Mouse (Mus musculus) lung, embryonic 14.5 days (tissue): Measurements from ENCODE around the gene Gpr146. TPM values are rescaled to one million over a fixed set of nuclear protein-coding genes. Genes with fewer than 3 reads are reported as not detected.

Source experiments
- ATAC-seq: fragments of 200-750 bp; cut with Nextera tagmentation; 2 replicates; pipeline ENCODE4 v1.8.0; 2017; ENCODE audit warnings: mild to moderate bottlenecking, moderate TSS enrichment, moderate library complexity; ENCODE audit not compliant: insufficient read depth
- DNase-seq: peaks from one replicate; pipeline ENCODE4 v3.0.0-alpha.2; 2015
- H3K27ac ChIP-seq: fragments of 300-500 bp; sonication (generic); 2 replicates; pipeline ENCODE4 v1.5.1; 2014; ENCODE audit warnings: low read depth, mild to moderate bottlenecking, moderate library complexity
- H3K27me3 ChIP-seq: fragments of 300-500 bp; sonication (generic); 2 replicates; pipeline ENCODE4 v1.6.1; 2014; ENCODE audit warnings: low read length, control low read depth; ENCODE audit not compliant: insufficient read depth
- H3K36me3 ChIP-seq: fragments of 300-500 bp; sonication (generic); 2 replicates; pipeline ENCODE4 v1.6.1; 2014; ENCODE audit warnings: control low read depth; ENCODE audit not compliant: insufficient read depth
- H3K4me1 ChIP-seq: fragments of 300-500 bp; sonication (generic); 2 replicates; pipeline ENCODE4 v1.6.1; 2014; ENCODE audit warnings: antibody characterized with exemption, control low read depth; ENCODE audit not compliant: insufficient read depth
- H3K4me2 ChIP-seq: fragments of 300-500 bp; sonication (generic); 2 replicates; pipeline ENCODE4 v1.6.1; 2014; ENCODE audit warnings: mild to moderate bottlenecking
- H3K4me3 ChIP-seq: fragments of 300-500 bp; sonication (generic); 2 replicates; pipeline ENCODE4 v1.5.1; 2014; ENCODE audit warnings: low read depth, low read length
- H3K9ac ChIP-seq: fragments of 300-500 bp; sonication (generic); 2 replicates; pipeline ENCODE4 v1.6.1; 2014
- H3K9me3 ChIP-seq: fragments of 300-500 bp; sonication (generic); 2 replicates; pipeline ENCODE4 v1.6.1; 2016; ENCODE audit warnings: low read depth, low read length, control low read depth
- CTCF ChIP-seq: IDR thresholded peaks from 2 replicates; pipeline ENCODE4 v1.5.1; 2016; ENCODE audit warnings: antibody characterized with exemption, low read depth
- WGBS: fragments of 180-500 bp; shearing (Covaris S2); extraction: QIAGEN DNeasy Blood & Tissue Kit; methylation state at CpG from one replicate; pipeline ENCODE4 v1.1.7; 2014; 5-methylcytosine and 5-hydroxymethylcytosine counted together
- polyA plus RNA-seq: library from polyadenylated mRNA; unstranded; fragments of >200 nt; fragmentation: Nextera tagmentation; extraction: Ambion mirVana; gene quantifications from 2 replicates; pipeline ENCODE4 v1.2.1, GENCODE M21; 2014

Gene Gpr146
- polyA plus RNA-seq, 1 experiment from 2014 or later, result 4.3 TPM

GRCm38 (mm10) chr5:139393197-139393588 lies 15.7 kb downstream of the Gpr146 start:
- H3K4me1 ChIP-seq, result peaks cover 15% of the 10 kb centered on the region
- no peak for DNase-seq

GRCm38 (mm10) chr5:139394399-139394798 lies 16.9 kb downstream of the Gpr146 start:
- Histone ChIP-seq H3K4me3 (no peak overlapping the region), H3K27me3 (no peaks in the 10 kb centered on the region), H3K4me1 (peaks cover 8% of the 10 kb centered on the region), H3K9ac (no peak overlapping the region), H3K36me3 (peaks cover 4% of the 10 kb centered on the region; the same call in 1 of the 2 replicates), H3K9me3 (no peaks in the 10 kb centered on the region), H3K4me2 (no peak overlapping the region), H3K27ac (no peak overlapping the region)
- 70% methylated on average over 7 of the region's 7 CpGs for WGBS
- DNase-seq (no peak), ATAC-seq (no peak)
- TF ChIP-seq CTCF, result no peak

More at GRCm38 (mm10) chr5:139393197-139393588, 15.7 kb downstream of the Gpr146 start:
- no peak for ATAC-seq
- TF ChIP-seq CTCF, result no peak
- peaks cover 4% of the 10 kb centered on the region; the same call in 1 of the 2 replicates for H3K36me3 ChIP-seq
- no peak overlapping the region for H3K4me2 ChIP-seq
- no peaks in the 10 kb centered on the region for H3K27me3 ChIP-seq
- WGBS, result 91% methylated on average over 16 of the region's 16 CpGs
- H3K4me3 ChIP-seq, result no peak overlapping the region
- H3K9me3 ChIP-seq, result no peaks in the 10 kb centered on the region
- H3K27ac ChIP-seq, result no peak overlapping the region
- no peak overlapping the region for H3K9ac ChIP-seq

- no peak for ATAC-seq
- H3K9ac ChIP-seq, result no peak overlapping the region
- no peak overlapping the region for H3K27ac ChIP-seq
- TF ChIP-seq CTCF, result no peak
- H3K4me1 ChIP-seq, result no peaks in the 10 kb centered on the region; the same call in 1 of the 2 replicates
- WGBS, result 83% methylated on average over 4 of the region's 4 CpGs
- DNase-seq, result no peak
- peaks cover 4% of the 10 kb centered on the region; the same call in 1 of the 2 replicates for H3K36me3 ChIP-seq
- no peaks in the 10 kb centered on the region for H3K9me3 ChIP-seq
- H3K4me3 ChIP-seq, result no peak overlapping the region
- no peaks in the 10 kb centered on the region for H3K27me3 ChIP-seq
- H3K4me2 ChIP-seq, result no peak overlapping the region
These were observed 18.0 kb downstream of the Gpr146 start for GRCm38 (mm10) chr5:139395528-139395927.

DNA sequence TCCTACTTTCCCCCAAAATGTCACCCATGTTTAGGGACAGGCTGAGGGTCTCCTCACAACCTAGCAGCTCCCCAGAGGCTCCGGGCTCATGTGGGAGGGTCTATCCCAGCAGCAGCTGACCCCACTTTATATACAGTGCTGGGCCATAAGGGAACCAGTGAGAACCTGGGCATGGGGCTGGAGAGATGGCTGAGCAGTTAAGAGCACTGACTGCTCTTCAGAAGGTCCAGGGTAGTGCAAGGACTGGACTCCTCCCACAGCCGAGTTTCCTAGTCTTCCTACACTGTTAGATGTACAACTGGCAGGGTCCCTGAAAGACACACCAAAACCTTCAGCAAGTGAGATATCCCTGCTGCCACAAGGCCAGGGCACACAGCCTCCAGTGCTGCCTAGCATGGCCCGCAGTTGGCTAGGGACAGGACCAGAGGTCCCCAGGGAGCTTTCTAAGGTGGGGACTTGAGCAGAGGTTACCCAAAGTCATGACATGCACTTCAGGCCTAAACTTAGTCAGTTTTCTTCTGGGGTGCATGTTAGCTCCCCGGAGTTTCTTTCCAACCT lies 19.9 kb downstream of the Gpr146 start:
- H3K27ac ChIP-seq, result no peak overlapping the region
- no peak overlapping the region for H3K9ac ChIP-seq
- no peaks in the 10 kb centered on the region; the same call in 1 of the 2 replicates for H3K4me1 ChIP-seq
- H3K36me3 ChIP-seq, result peaks cover 4% of the 10 kb centered on the region; the same call in 1 of the 2 replicates
- 75% methylated on average over 4 of the region's 4 CpGs for WGBS
- DNase-seq, result no peak
- no peak for TF ChIP-seq CTCF
- no peaks in the 10 kb centered on the region for H3K27me3 ChIP-seq
- H3K4me3 ChIP-seq, result no peak overlapping the region
- peak; percentile 52 for ATAC-seq
- no peak overlapping the region for H3K4me2 ChIP-seq
- no peaks in the 10 kb centered on the region for H3K9me3 ChIP-seq

GRCm38 (mm10) chr5:139397959-139398753 lies 20.7 kb downstream of the Gpr146 start:
- no peak overlapping the region for H3K27ac ChIP-seq
- peak; percentile 90 for TF ChIP-seq CTCF
- H3K27me3 ChIP-seq, result no peaks in the 10 kb centered on the region
- H3K4me2 ChIP-seq, result no peak overlapping the region
- H3K4me3 ChIP-seq, result no peak overlapping the region
- H3K4me1 ChIP-seq, result no peaks in the 10 kb centered on the region; the same call in 1 of the 2 replicates
- DNase-seq (peak; percentile 92), ATAC-seq (peak; percentile 55)
- no peaks in the 10 kb centered on the region for H3K9me3 ChIP-seq
- no peak overlapping the region; the same call in 1 of the 2 replicates for H3K9ac ChIP-seq
- H3K36me3 ChIP-seq, result no peaks in the 10 kb centered on the region
- 30% methylated on average over 5 of the region's 5 CpGs for WGBS

DNA sequence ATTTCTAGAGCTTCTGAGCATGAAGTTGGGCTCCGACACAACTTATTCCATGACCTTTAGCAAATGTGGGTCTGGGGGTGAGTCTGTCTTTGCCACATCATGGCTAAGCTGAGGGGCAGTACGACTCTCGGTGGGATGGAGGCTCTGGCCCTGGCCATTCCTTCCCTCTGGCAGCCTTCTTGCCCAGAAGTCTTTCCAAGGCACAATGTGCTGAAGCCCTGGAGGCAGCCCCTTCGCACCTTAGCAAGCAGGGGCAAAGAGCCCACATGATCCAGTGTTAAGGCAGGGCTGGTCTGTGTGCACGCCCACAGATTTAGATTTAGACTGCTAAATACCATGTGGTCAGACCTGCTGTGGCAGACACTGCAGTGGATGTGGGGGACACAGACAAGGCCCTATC lies 21.3 kb downstream of the Gpr146 start:
- no peaks in the 10 kb centered on the region; the same call in 1 of the 2 replicates for H3K4me1 ChIP-seq
- H3K27me3 ChIP-seq, result no peaks in the 10 kb centered on the region
- H3K4me2 ChIP-seq, result no peak overlapping the region
- 0 out of 2 replicates have a peak, but pooled peaks have one; percentile 9 for ATAC-seq
- no peaks in the 10 kb centered on the region for H3K9me3 ChIP-seq
- WGBS, result 70% methylated on average over 5 of the region's 5 CpGs
- no peak for DNase-seq
- H3K9ac ChIP-seq, result no peak overlapping the region; the same call in 1 of the 2 replicates
- H3K27ac ChIP-seq, result no peak overlapping the region
- H3K36me3 ChIP-seq, result no peaks in the 10 kb centered on the region
- H3K4me3 ChIP-seq, result no peak overlapping the region
- TF ChIP-seq CTCF, result no peak

DNA sequence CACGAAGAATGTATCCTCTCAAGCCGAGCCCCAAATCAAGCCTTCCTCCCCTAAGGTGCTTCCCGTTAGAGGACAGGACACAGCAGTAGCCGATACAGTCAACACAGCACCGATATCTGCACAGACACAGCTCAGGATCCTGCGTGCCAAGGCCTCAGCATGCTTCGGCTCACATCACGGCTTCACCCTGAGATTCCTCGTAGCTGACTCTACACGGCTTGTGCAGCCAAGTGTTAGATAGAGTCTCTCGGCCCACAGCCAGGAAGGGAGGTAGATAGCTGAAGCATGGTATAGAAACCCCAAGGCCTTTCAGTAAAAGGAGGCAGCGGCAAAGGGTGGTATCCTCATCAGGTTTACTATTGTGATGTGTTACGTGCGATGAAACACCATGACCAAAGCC lies 22.5 kb downstream of the Gpr146 start:
- Histone ChIP-seq H3K4me3 (no peak overlapping the region), H3K36me3 (no peaks in the 10 kb centered on the region), H3K4me1 (no peaks in the 10 kb centered on the region; the same call in 1 of the 2 replicates), H3K27ac (no peak overlapping the region), H3K4me2 (no peak overlapping the region), H3K27me3 (no peaks in the 10 kb centered on the region), H3K9ac (no peak overlapping the region), H3K9me3 (no peaks in the 10 kb centered on the region)
- 78% methylated on average over 14 of the region's 14 CpGs for WGBS
- TF ChIP-seq CTCF, result no peak
- ATAC-seq (no peak), DNase-seq (no peak)
